Mouse (Mus musculus) common myeloid progenitor, adult 5-6 weeks (primary cell): ENCODE data around the gene Tbrg4. TPM values are rescaled to one million over a fixed set of nuclear protein-coding genes. Genes with fewer than 3 reads are reported as not detected.

Experiments
- ATAC-seq: replicated peaks from 2 replicates; pipeline ENCODE4 v1.8.0; 2016; ENCODE audit warnings: low read depth, mild to moderate bottlenecking, moderate TSS enrichment, inconsistent platforms; ENCODE audit not compliant: poor library complexity, severe bottlenecking
- total RNA-seq: library from RNA; stranded (forward); fragments of 200-1000, 187-1606 nt; gene quantifications from 2 replicates; pipeline ENCODE4 v1.2.3, GENCODE M21; 2017

The Tbrg4 gene
- total RNA-seq, 1 experiment from 2014 or later, result 73.2 TPM

DNA sequence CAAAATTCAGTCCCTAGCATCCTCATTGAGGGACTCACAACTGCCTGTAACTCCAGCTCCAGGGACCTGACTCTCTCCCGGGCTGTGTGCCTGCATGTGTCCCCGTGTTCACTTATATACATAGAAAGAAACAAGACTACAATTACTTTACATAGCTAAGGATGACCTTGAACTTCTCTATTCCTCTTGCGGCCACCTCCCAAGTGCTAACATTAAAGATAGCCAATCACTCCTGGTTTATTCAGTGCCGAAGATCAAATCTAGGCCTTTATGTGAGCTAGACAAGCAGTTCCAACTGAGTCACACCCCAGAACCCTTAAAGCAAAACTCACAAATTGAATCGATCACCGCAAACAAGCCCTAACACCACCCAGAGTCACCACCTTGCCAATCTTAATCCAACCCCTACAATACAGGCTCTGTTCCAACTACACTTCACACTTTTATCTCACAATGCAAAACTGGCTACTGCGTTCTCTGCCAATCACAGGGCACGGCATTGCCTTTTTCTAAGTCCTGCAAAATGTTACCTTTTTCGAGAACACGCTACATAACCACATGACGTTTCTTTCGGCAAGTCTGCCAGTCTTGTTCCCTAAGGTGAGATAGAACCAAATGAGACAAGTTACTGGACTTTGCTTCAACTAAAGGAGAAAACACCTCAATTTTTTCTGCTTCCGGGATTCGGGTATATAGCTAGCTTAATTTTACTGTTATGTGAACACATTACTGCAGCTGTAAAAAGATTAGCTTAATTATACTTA, 1.1 kb downstream of the Tbrg4 start:
- no peak for ATAC-seq

DNA sequence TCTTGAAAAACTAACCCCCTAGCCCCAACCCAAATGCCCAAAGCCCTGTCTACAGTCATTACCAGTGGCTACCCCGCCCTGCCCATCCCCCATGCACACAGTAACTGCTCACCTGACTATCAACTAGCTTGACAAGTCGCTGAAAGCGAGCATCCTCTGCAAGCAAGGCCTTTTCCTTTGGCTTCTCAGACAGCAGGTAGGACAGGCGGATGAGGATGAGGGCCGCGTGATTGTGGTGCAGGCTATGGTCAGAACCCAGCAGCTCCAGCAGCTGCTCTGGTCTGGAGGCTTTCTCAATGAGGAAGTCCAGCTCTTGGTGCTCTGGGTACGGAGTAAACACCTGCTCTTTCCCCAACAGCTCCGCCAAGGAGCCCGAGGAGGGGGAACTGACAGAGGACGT, 2.2 kb downstream of the Tbrg4 start:
- ATAC-seq, result peak; percentile 13; the same call in 1 of the 2 replicates

DNA sequence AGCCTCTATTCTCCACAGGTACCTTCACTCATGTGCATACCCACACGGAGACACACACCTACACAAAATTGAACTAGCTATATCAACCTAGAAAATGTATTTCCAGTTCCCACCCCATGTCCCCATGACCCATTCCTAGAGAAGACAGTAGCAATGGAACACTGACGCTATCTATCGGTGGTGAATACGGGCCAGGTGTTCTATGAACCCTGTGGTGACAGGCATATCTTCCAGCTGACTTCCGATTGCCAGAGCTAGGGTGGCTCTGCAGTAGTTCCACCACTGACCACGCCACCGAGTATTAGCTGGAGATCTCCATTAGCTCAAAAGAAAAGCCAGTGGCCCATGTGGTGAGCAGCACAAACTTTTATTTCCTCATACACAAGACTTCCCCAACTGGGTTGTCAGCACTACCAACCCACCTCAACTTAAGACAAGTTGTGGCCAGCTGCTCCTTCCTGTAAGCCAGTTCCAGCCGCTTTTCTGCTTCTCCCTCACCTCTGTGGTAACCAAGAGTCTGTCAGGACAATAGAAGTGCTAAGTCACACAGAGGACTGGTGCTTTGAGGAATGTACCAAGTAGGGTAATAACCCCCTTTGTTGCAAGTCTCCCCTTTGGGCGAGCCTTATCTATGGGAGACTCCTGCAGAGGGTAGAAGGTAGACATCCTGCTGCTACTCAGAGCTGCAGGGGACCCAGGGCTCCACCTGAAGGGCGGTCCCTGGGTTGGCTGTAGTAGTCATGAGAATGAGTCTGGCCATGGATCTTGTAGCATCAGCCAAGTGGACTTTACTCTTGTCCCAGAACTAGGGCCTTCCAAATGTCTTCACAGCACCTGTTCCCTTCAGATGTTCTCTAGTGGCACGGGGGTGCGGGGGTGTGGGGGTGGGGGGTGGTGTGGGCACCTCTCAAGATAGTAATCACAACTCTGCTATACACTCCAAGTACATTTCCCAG, 10.3 kb downstream of the Tbrg4 start:
- ATAC-seq, result peak; percentile 80

DNA sequence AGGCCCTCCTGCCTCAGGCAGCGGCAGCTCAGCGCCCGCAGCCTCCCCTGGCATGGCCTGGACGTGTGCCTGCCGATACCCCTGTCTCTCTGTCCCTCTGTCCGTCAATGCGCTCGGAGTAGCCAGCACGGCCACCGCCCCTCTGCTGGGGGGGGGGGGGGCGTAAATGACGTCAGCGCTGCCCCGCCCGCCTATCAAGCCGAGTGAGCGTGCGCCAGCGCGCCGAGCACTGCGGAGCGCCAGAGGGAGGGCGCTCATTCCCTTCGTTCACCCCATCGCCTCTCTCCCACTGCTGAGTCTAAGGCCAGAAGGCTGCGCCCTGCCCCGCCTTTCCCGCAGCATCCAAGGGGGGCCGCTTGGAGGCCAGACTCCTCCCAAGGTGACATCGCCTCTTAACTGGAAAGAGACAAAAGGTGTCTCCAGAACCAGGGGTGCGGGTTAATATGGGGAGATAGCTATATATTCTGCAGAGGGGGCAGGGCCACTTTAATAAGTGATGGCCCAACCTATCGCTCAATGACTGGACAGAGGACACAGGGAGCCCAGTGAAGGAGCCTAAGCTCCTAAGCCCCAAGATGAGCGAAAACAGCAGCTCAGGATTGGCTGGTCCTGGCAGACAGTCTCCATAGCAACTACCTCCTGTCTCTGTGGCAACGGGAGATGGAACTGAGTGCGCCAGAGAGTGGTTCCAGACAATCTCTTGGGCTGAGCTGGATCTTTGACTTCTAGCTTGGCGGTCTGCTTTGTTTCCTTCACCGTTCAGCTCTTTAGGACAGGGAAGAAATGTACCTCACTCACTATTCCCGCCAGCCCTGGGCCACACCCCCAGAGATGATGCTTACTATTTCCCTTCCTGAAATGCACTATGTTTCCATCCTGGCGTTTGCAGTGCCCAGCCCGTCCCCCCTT, 20.1 kb downstream of the Tbrg4 start, which contains the start of gene Nacad:
Nacad (minus strand) TSS at position 563 of the 909 bp plus-strand sequence.
- ATAC-seq, result peak; percentile 24

DNA sequence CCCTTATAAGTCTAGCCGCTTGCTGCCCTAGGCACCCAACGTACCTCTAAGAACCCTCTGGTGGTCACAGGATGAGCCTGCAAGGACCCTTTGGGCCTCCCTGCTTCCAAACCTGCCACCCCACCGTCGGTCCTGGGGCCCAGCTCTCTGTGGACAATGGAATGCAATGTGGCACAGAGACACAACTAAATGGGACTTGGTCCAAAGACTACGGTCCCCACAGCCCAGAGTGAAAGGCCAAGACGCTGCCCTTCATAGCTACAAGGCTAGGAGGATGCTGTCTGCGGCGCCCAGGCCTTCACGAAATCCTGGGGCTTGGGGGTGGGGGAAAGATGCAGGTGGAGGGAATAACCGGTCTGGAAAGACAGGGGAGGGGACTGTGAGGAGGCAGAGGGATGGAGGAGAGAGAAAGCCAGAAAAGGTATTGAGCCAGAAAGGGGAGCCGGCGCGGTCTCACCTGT, 20.8 kb downstream of the Tbrg4 start:
- no peak for ATAC-seq

DNA sequence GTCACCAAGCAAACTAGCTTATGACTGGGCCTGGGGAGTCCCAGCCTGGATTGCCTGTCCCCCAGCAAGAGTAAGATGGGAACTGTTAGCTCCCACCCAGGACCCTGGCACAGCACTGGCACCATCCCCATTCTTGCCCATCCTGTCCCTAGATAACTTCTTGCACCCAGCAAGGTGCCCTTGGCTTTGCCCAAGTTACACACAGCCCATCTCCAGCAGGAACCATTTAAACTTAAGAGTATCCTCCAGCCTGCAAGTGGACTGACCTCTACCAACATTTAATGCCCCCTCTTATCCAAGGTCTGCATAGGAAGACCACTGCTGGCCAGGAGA, 21.3 kb downstream of the Tbrg4 start:
- no peak for ATAC-seq

DNA sequence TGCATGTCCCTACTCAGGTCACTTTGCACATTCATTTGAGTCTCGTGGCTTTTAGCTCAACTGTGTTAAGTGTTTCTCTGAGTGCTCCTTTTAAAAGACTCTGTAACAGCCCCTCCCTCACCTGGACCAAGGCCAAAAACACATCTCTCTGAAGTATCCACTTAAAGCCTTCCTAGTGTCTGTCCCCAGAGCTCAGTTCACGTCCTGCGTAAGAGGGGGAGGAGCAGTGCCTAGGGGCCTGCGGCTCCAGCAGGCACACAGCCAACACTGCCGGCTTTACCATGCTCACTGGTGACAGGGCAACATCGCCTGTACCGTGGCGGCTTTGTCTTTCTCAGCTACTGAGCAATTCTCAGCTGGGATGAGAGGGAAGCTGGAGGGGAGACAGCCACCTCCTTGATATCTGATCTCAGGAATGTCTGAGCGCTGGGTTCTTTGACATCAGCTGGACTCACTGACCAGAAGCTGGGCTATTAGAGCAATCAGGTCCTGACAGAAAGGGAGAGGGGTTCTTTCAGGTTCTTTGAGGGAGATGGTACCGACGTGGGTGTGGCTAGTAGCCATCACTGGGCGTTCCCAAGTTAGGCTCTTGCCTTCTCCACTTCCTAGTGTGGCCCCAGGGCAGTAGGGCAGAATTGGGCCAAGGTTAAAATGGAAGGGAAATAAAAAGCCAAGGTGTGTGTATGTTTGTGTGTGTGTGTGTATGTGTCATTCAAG, 21.8 kb downstream of the Tbrg4 start:
- ATAC-seq, result peak; percentile 57

DNA sequence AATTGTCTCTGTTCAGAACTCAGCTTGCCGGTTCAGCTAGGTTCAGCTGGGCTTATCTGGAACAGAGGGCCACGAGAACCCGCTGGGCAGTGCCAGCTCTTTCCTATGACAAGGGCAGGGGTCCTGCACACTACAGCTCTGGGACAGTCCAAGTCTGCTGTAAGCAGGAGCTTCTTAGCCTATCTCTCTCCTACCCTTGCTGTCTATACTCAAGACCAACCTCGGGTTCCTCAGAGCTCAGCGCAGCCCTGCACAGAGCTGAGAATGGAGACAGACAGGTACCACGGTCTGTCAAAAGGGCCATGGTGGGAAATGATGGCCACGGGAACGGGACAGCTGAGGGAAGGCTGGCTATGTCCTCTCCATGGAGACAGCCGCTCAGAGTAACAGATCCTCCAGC, 22.6 kb downstream of the Tbrg4 start:
- ATAC-seq, result no peak

DNA sequence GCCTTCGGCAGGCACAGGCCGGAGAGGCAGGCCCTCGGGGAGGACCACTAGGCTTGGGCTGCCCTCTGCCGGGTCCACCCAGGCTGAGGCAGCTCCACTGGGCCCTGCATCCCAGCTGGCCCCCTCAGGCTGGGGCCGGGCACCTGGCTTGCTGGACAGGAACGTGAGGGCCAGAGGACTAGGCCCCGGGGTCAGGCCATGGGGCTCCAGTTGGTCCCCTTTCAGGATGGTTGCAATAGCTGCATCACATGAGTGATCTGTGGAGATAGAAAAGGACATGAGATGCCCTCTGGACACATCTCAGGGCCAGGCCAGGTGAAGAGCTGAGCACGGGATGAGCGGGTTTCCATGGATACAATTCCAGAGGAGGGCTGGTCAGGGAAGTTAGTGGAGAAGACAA, 23.2 kb downstream of the Tbrg4 start:
- no peak for ATAC-seq

DNA sequence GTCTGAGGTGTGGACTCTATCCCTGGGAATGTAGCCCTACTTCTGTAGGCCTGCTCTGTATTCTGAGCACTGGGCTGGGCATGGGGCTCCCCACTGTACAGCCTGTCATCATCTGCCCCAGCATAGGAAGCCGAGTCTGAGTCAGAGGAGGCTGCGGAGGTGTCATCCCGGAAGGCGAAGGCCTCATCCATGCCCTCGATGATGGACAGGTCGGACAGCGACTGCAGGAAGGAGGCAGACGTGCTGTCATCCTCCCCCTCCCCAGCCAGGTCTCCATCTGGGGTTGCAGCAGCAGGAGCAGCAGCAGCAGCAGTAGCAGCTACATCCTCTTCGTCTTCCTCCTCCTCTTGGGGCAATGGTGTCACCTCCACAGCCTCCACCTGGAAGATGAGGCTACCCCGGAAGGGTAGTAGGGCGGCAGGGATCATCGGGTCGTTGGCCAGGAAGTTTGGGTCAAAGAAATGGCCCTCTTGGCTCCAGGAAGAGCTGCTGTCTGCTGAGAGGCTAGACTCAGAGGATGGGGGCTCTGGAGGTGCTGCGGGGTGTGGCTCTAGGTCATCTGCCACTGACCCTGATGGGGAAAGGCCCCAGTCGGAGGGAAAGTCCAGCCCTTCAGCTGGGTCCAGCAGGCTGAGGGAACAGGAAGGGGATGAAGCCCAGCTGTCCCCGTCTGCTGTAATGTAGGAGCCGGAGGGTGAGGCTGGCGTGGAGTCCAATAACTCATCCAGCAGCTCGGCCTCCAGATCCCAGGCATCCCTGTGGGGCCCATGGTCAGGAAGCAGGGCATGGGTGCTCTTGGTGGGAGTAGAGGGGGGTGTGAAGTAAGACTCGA, 24.0 kb downstream of the Tbrg4 start:
- no peak for ATAC-seq

DNA sequence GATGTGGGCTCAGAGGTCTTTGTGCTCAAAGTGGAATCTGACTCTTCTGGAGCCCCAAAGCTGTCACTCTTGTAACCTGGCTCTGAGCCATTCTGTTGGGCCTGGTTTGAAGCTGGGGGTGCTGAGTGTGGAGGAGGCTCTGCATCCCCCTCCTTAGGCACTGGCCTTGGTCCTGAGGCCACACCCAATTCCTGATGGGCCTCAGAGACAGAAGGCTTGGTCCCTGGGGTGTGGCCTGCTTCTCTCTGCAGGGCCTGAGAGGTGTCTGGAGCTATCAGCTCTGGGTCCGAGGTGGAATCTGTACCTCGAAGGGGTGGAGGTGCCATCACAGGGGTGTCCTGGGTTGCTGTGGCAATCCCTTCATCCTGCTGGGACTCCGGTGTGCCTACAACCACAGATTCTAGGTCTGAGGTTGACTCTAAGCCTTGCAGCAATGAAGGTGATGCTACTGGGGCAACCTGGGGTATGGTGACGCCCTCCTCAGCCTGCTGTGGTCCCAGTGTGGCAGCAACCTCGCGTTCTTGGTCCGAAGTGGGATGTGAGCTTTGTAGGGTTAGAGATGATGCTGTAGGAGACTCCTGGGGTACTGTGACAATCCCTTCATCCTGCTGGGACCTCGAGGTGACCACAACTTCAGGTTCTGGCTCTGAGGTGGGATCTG, 25.5 kb downstream of the Tbrg4 start:
- no peak for ATAC-seq

DNA sequence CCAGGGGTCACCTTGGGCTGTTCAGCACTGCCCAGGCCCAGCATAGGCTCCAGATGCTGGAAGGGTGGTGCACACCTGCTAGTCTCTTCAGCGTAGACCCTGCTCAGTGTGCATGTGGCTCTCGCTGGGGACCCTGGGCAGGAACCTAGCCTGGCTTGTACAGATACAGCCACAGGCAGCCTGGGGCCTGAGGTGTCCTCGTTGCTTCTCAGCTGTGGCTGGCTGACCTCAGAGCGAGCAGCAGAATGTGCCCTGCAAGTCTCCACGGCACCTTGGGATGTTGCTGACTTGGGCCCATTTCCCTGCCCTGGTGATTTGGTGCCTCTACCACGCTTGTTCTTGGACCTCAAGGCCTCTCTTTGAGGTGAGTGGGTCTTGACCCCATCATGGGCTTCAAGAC, 26.0 kb downstream of the Tbrg4 start:
- no peak for ATAC-seq

DNA sequence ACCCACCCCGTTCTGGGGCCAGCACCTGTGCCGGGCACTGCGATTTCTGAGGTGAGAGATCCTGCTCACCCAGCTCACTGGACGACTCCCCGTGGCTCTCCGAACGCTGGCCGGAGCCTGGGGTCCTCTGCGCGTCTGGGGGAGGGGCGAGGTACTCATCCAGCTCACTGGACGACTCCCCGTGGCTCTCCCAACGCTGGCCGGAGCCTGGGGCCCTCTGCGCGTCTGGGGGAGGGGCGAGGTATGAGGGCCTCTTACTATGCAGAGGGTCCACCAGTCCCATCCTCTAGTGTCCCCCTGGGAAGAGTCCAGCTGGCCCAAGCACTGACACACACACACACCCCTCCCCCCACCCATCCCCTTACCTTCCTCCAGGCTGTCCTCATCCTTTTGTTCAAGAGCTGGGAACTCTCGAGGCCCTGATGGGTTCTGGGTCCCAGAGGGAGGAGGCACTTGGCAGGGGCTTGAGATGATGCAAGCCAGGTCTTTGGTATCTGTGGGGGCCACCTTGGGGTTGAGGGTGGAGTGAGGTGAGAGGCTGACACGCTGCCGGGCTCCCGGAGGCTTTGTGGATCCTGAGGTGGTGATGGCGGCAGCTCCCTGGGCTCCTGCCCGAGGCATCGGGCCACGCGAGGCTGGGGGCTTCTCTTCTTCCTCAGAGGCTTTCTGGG, 26.7 kb downstream of the Tbrg4 start:
- ATAC-seq, result no peak

DNA sequence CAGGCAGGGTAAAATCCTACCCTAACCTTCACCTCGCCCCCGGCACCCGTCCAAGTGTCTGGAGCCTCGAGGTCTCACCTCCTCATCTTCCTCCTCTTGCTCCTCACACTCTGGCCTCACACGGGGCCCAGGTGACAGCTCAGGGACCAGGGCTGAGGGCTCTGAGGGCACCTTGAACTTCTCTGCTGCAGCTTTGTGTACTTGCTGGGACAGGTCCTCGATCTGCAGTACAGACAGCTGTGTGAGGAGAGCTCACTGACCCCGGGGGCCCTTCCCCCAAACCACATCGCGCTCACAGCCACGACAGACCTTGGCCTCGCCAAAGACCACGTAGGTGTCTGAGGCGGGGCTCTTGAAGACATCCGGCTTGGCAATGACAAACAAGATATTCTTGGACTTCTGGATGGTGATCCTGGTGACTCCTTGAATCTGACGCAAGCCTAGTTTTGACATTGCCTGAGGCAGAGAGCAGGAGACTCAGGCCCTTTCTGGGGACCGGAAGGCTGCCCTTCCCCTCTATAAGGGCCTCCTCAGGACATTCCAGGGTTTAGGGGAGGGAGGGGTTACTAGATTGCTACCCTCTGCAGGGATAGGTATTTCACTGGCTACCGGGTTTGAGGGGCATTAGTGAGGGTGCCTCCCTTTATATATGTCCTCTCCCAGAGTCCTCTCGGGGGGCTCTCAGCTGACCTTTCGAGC, 27.5 kb downstream of the Tbrg4 start:
- ATAC-seq, result no peak

DNA sequence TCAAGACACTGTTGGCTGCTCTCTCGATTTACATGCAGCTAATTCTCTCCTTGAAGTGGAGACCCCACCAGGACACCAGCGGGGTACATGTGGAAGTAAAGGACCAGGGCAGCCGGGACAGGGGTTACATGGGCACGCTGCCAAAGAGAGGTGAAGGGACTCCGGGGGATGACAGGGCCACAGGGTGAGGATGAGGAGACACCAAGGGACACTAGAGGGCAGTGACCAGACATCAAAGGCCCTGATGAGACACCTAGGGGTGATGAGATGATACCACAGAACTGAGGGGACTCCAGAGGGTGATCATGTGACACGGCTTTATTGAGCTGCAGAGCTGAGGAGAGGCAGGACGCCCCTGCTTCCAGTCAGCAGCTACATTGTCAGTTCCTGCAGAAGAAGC, 28.3 kb downstream of the Tbrg4 start:
- no peak; the same call in 1 of the 2 replicates for ATAC-seq

DNA sequence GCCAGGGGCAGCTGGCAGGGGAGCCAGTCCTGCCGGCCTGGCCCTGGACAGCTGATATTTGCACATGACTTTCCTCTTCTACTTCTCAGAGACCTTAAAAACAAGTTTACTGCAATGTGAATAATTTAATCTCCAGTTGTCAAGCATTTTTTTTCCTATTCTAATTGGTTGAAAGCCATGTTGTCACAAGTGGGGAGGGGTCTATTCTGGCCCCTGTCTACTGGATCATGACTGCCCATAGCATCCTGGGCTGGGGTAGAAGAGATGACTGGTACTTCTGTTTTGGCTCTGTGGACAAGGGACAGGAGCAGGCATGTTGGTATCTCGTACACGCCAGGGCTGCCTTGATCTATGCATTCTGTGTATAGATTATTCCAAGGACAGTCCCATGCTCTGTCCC, 29.3 kb downstream of the Tbrg4 start:
- ATAC-seq, result no peak

DNA sequence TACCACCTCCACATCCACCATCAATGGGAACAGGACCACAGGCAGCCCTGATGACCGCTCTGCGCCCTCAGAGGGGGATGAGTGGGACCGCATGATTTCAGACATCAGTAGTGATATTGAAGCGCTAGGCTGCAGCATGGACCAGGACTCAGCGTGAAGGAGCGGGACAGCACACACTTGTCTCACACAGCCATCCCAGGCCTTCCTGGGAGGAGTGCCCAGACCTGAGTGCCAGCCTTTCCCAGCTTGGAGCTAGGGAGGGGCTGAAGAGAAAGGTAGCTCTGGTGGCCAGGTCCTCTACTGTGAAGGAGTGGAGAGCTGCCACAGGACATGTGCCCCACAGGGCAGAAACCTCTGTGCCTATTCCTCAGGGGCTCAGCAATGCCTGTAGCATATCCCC, 29.7 kb downstream of the Tbrg4 start:
- no peak for ATAC-seq
